Mouse (Mus musculus) ES-E14 (cell line): ENCODE results near the gene Ano2. TPM values are rescaled to one million over a fixed set of nuclear protein-coding genes. Genes with fewer than 3 reads are reported as not detected.

Experiments
- DNase-seq: peaks from one replicate; pipeline ENCODE4 v3.0.0-alpha.2; 2013; ENCODE audit warnings: low read depth, low spot score
- H3K27ac ChIP-seq: 2 replicates; pipeline ENCODE4 v1.5.1; 2012; ENCODE audit warnings: low read depth, mild to moderate bottlenecking, low read length, moderate library complexity, mixed read lengths; ENCODE audit not compliant: poor library complexity, insufficient read depth, severe bottlenecking
- H3K36me3 ChIP-seq: 2 replicates; pipeline ENCODE4 v1.6.1; 2012; ENCODE audit warnings: mild to moderate bottlenecking, low read length, moderate library complexity, mixed read lengths; ENCODE audit not compliant: control insufficient read depth, poor library complexity, insufficient read depth, severe bottlenecking
- H3K4me1 ChIP-seq, 2 experiments: fragments of 150-350 bp in 1 of 2; sonication (generic) in 1 of 2; 2 replicates each; pipeline ENCODE4 v1.6.1; 2012; ENCODE audit warnings: low read length in 2 of 2, mild to moderate bottlenecking in 1 of 2, mixed read lengths in 1 of 2; ENCODE audit not compliant: control insufficient read depth in 2 of 2, insufficient read depth in 2 of 2, poor library complexity in 1 of 2
- H3K4me3 ChIP-seq, 2 experiments: fragments of 150-350 bp in 1 of 2; sonication (generic) in 1 of 2; 2 replicates each; pipeline ENCODE4 v1.5.1; 2012; ENCODE audit warnings: low read length in 2 of 2, low read depth in 1 of 2, mild to moderate bottlenecking in 1 of 2, mixed read lengths in 1 of 2; ENCODE audit not compliant: insufficient read depth in 1 of 2, poor library complexity in 1 of 2, severe bottlenecking in 1 of 2
- H3K9ac ChIP-seq: 2 replicates; pipeline ENCODE4 v1.6.1; 2012; ENCODE audit warnings: low read depth, mild to moderate bottlenecking, low read length, mixed read lengths; ENCODE audit not compliant: poor library complexity, insufficient read depth, severe bottlenecking
- H3K9me3 ChIP-seq: fragments of 150-350 bp; sonication (generic); 2 replicates; pipeline ENCODE4 v1.6.1; 2012; ENCODE audit warnings: low read depth, mild to moderate bottlenecking, low read length; ENCODE audit not compliant: control insufficient read depth, insufficient read depth
- CHD2 ChIP-seq: IDR thresholded peaks from 2 replicates; pipeline ENCODE4 v1.6.1; 2014; ENCODE audit warnings: mild to moderate bottlenecking, low read depth, low read length, inconsistent platforms
- HCFC1 ChIP-seq: IDR thresholded peaks from 2 replicates; pipeline ENCODE4 v1.6.1; 2012; ENCODE audit warnings: low read length, inconsistent platforms, borderline replicate concordance; ENCODE audit not compliant: insufficient read depth
- MAFK ChIP-seq: IDR thresholded peaks from 2 replicates; pipeline ENCODE4 v1.6.1; 2014; ENCODE audit warnings: mild to moderate bottlenecking, low read depth, low read length, inconsistent platforms; ENCODE audit not compliant: insufficient read depth
- ZC3H11A ChIP-seq: IDR thresholded peaks from 2 replicates; pipeline ENCODE4 v1.6.1; 2012; ENCODE audit warnings: low read depth, mild to moderate bottlenecking, inconsistent platforms, low read length, borderline replicate concordance
- ZNF384 ChIP-seq: IDR thresholded peaks from 2 replicates; pipeline ENCODE4 v1.6.1; 2012; ENCODE audit warnings: low read depth, low read length, inconsistent platforms
- in situ Hi-C, 2 experiments: fragments of 600-800 bp; cut with MboI; formaldehyde crosslinking; loops; one replicate each; pipeline ENCODE4 v1.15.1; 2025; ENCODE audit warnings: low sequenced_read_pairs in 2 of 2, inconsistent platforms in 1 of 2; ENCODE audit not compliant: unreplicated experiment in 2 of 2
- total RNA-seq: library from RNA; depleted of rRNA; stranded (reverse); fragments of 300-350 nt; gene quantifications from 2 replicates; pipeline ENCODE4 v1.2.3, GENCODE M21; 2012

Gene Ano2
- total RNA-seq, 1 experiment = 0.27 TPM

DNA sequence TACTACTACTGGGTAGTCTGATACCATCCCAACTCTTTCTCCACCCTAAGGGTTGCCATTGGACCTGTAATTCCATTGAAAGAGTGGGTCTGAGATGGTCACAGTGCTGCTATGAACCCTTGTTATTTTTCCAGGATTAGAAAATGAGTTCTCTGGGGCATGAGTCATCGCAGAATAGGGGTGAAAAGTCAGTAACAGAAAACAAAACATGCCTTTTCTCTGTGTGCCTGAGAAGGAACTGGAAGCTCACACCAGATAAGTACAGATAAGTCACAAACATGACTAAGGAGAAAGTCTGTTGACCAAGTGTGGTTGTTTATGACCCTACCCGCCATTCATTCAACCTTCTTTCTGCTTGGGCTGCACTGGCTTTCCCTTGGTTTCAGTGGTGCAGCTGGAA is 345.4 kb downstream of the Ano2 start:
- Histone ChIP-seq H3K4me3 (no peak overlapping the region), H3K9me3 (no peaks in the 10 kb centered on the region), H3K9ac (no peak overlapping the region), H3K27ac (no peak overlapping the region), H3K36me3 (no peaks in the 10 kb centered on the region), H3K4me1 (no peaks in the 10 kb centered on the region)
- TF ChIP-seq MAFK (no peak), CHD2 (no peak), ZNF384 (no peak), HCFC1 (no peak), ZC3H11A (no peak)
- DNase-seq = no peak
- in situ Hi-C loops = no loop called here

GRCm38 (mm10) chr6:126045931-126046330 is 355.7 kb downstream of the Ano2 start:
- in situ Hi-C loops = no loop called here
- peak; percentile 55; the same call in 1 of the 2 replicates for TF ChIP-seq ZC3H11A
- no peak for TF ChIP-seq HCFC1
- no peak overlapping the region for H3K9ac ChIP-seq
- no peak overlapping the region for H3K4me3 ChIP-seq
- no peaks in the 10 kb centered on the region for H3K9me3 ChIP-seq
- H3K27ac ChIP-seq = no peak overlapping the region
- DNase-seq = peak; percentile 17
- no peaks in the 10 kb centered on the region for H3K4me1 ChIP-seq
- no peaks in the 10 kb centered on the region for H3K36me3 ChIP-seq

DNA sequence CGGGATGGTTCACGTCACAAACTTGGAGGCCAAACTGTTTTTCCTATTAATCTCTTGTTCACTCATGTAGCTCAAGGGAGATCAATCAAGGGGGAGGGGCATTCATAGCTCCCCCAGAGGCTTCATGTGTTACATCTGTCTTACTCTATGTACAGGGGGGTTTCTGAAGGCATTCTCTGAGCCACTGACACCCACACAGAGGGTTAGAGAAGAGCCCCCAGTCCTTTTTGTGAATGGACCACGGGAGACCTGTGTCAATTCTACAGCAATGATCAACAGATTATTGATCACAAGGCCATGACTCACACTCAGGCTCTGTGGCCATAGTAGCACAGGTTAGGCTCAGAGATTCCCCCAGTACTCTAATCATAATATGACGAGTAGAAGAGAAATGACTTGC is 358.0 kb downstream of the Ano2 start:
- no peak for DNase-seq
- in situ Hi-C loops = no loop called here

GRCm38 (mm10) chr6:126053136-126053535 is 362.9 kb downstream of the Ano2 start:
- H3K9me3 ChIP-seq = no peaks in the 10 kb centered on the region
- H3K4me1 ChIP-seq = no peaks in the 10 kb centered on the region
- no peaks in the 10 kb centered on the region for H3K36me3 ChIP-seq
- no peak overlapping the region for H3K4me3 ChIP-seq
- no peak for TF ChIP-seq ZNF384
- TF ChIP-seq ZC3H11A = no peak
- no peak for TF ChIP-seq HCFC1
- no peak for TF ChIP-seq CHD2
- TF ChIP-seq MAFK = no peak
- no peak overlapping the region for H3K9ac ChIP-seq
- H3K27ac ChIP-seq = no peak overlapping the region
- DNase-seq = no peak
- in situ Hi-C loops = no loop called here

More for the DNA sequence above, 358.0 kb downstream of the Ano2 start:
- TF ChIP-seq ZNF384 = no peak
- TF ChIP-seq HCFC1 = no peak
- TF ChIP-seq ZC3H11A = no peak
- TF ChIP-seq MAFK = no peak
- no peak for TF ChIP-seq CHD2
- H3K27ac ChIP-seq = no peak overlapping the region
- no peak overlapping the region for H3K9ac ChIP-seq
- no peaks in the 10 kb centered on the region for H3K9me3 ChIP-seq
- no peaks in the 10 kb centered on the region for H3K36me3 ChIP-seq
- H3K4me3 ChIP-seq = no peak overlapping the region
- no peaks in the 10 kb centered on the region for H3K4me1 ChIP-seq

DNA sequence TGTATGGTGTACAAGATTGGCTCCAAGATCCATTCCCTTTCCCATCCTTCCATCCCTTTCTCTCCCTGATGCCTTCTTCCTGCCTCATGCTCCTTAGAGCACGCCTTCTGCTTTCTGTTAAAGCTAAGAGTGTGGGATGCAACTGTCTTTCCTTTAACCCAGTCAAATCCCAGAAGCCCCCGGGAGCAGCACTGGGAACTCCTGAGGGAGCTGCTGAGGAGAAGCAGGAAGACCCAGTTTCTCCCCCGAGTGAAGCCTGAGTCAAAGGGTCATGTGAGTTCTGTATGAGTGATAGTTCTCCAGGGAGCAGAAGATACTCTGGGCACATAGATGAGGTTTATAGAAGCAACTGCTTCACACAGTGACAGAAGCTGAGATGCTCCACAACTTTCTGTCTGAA is 367.5 kb downstream of the Ano2 start:
- no peaks in the 10 kb centered on the region for H3K36me3 ChIP-seq
- H3K27ac ChIP-seq = no peak overlapping the region
- no peak overlapping the region for H3K9ac ChIP-seq
- H3K4me3 ChIP-seq = no peak overlapping the region
- no peak for DNase-seq
- in situ Hi-C loops = no loop called here
- TF ChIP-seq CHD2 = no peak
- no peak for TF ChIP-seq HCFC1
- TF ChIP-seq MAFK = no peak
- TF ChIP-seq ZC3H11A = no peak
- TF ChIP-seq ZNF384 = no peak
- H3K9me3 ChIP-seq = no peaks in the 10 kb centered on the region
- H3K4me1 ChIP-seq = no peaks in the 10 kb centered on the region
